Mouse (Mus musculus) ES-E14 (cell line): Measurements from ENCODE around the gene Fars2. TPM values are rescaled to one million over a fixed set of nuclear protein-coding genes. Genes with fewer than 3 reads are reported as not detected.

Experiments used
- DNase-seq: peaks from one replicate; pipeline ENCODE4 v3.0.0-alpha.2; 2013; ENCODE audit warnings: low read depth, low spot score
- H3K27ac ChIP-seq: 2 replicates; pipeline ENCODE4 v1.5.1; 2012; ENCODE audit warnings: low read depth, mild to moderate bottlenecking, low read length, moderate library complexity, mixed read lengths; ENCODE audit not compliant: poor library complexity, insufficient read depth, severe bottlenecking
- H3K36me3 ChIP-seq: 2 replicates; pipeline ENCODE4 v1.6.1; 2012; ENCODE audit warnings: mild to moderate bottlenecking, low read length, moderate library complexity, mixed read lengths; ENCODE audit not compliant: control insufficient read depth, poor library complexity, insufficient read depth, severe bottlenecking
- H3K4me1 ChIP-seq, 2 experiments: fragments of 150-350 bp in 1 of 2; sonication (generic) in 1 of 2; 2 replicates each; pipeline ENCODE4 v1.6.1; 2012; ENCODE audit warnings: low read length in 2 of 2, mild to moderate bottlenecking in 1 of 2, mixed read lengths in 1 of 2; ENCODE audit not compliant: control insufficient read depth in 2 of 2, insufficient read depth in 2 of 2, poor library complexity in 1 of 2
- H3K4me3 ChIP-seq, 2 experiments: fragments of 150-350 bp in 1 of 2; sonication (generic) in 1 of 2; 2 replicates each; pipeline ENCODE4 v1.5.1; 2012; ENCODE audit warnings: low read length in 2 of 2, low read depth in 1 of 2, mild to moderate bottlenecking in 1 of 2, mixed read lengths in 1 of 2; ENCODE audit not compliant: insufficient read depth in 1 of 2, poor library complexity in 1 of 2, severe bottlenecking in 1 of 2
- H3K9ac ChIP-seq: 2 replicates; pipeline ENCODE4 v1.6.1; 2012; ENCODE audit warnings: low read depth, mild to moderate bottlenecking, low read length, mixed read lengths; ENCODE audit not compliant: poor library complexity, insufficient read depth, severe bottlenecking
- H3K9me3 ChIP-seq: fragments of 150-350 bp; sonication (generic); 2 replicates; pipeline ENCODE4 v1.6.1; 2012; ENCODE audit warnings: low read depth, mild to moderate bottlenecking, low read length; ENCODE audit not compliant: control insufficient read depth, insufficient read depth
- CHD2 ChIP-seq: IDR thresholded peaks from 2 replicates; pipeline ENCODE4 v1.6.1; 2014; ENCODE audit warnings: mild to moderate bottlenecking, low read depth, low read length, inconsistent platforms
- HCFC1 ChIP-seq: IDR thresholded peaks from 2 replicates; pipeline ENCODE4 v1.6.1; 2012; ENCODE audit warnings: low read length, inconsistent platforms, borderline replicate concordance; ENCODE audit not compliant: insufficient read depth
- MAFK ChIP-seq: IDR thresholded peaks from 2 replicates; pipeline ENCODE4 v1.6.1; 2014; ENCODE audit warnings: mild to moderate bottlenecking, low read depth, low read length, inconsistent platforms; ENCODE audit not compliant: insufficient read depth
- ZC3H11A ChIP-seq: IDR thresholded peaks from 2 replicates; pipeline ENCODE4 v1.6.1; 2012; ENCODE audit warnings: low read depth, mild to moderate bottlenecking, inconsistent platforms, low read length, borderline replicate concordance
- ZNF384 ChIP-seq: IDR thresholded peaks from 2 replicates; pipeline ENCODE4 v1.6.1; 2012; ENCODE audit warnings: low read depth, low read length, inconsistent platforms
- in situ Hi-C, 2 experiments: fragments of 600-800 bp; cut with MboI; formaldehyde crosslinking; loops; one replicate each; pipeline ENCODE4 v1.15.1; 2025; ENCODE audit warnings: low sequenced_read_pairs in 2 of 2, inconsistent platforms in 1 of 2; ENCODE audit not compliant: unreplicated experiment in 2 of 2
- total RNA-seq: library from RNA; depleted of rRNA; stranded (reverse); fragments of 300-350 nt; gene quantifications from 2 replicates; pipeline ENCODE4 v1.2.3, GENCODE M21; 2012; rRNA removed

The Fars2 gene
- 22.0 and 34.2 TPM in 2 replicates for total RNA-seq

GRCm38 (mm10) chr13:36117143-36118014 is at the start of gene Fars2, which contains the start of gene Lyrm4:
Fars2 (plus strand) TSS chr13:36117412.
Lyrm4 (minus strand) TSS chr13:36117526.
- Histone ChIP-seq H3K4me3 (peak within 1 kb of the TSS; percentile 72 to 88), H3K27ac (peak within 1 kb of the TSS; percentile 73; the same call in 1 of the 2 replicates), H3K4me1 (no peaks in the 10 kb centered on the region; a peak in 2 of 4 replicates), H3K36me3 (no peaks in the 10 kb centered on the region), H3K9ac (peak within 1 kb of the TSS; percentile 87), H3K9me3 (no peaks in the 10 kb centered on the region)
- in situ Hi-C loops = no loop called here
- TF ChIP-seq ZNF384 (peak; percentile 97), HCFC1 (peak; percentile 67; the same call in 1 of the 2 replicates), ZC3H11A (no peak), CHD2 (peak; percentile 86; the same call in 1 of the 2 replicates), MAFK (0 out of 2 replicates have a peak, but pooled peaks have one; percentile 15)
- DNase-seq = peak; percentile 93

DNA sequence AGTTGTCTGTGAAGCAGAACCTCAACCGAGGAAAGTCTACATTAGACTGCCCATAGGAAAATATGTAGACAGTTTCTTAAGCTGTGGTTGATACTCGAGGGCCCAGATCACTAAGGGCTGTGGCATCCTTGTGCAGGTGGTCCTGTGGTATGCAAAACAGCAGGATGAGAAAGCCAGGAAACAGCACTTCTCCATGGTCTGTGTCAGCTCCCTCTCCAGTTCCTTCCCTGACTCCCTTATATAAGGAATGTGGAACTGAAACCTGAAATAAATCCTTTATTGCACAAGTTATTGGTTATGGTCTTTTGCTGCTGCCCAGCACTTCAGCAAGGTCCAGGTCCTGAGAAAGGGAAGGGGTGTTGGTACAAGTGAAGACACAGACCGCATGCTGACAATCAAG is 42.7 kb upstream of the Fars2 start:
- TF ChIP-seq HCFC1 = no peak
- no peak for TF ChIP-seq ZNF384
- TF ChIP-seq MAFK = no peak
- TF ChIP-seq ZC3H11A = no peak
- TF ChIP-seq CHD2 = no peak
- Histone ChIP-seq H3K4me1 (no peaks in the 10 kb centered on the region), H3K9ac (no peak overlapping the region), H3K36me3 (no peaks in the 10 kb centered on the region; the same call in 1 of the 2 replicates), H3K4me3 (no peak overlapping the region), H3K27ac (no peak overlapping the region), H3K9me3 (no peaks in the 10 kb centered on the region)
- DNase-seq = no peak
- in situ Hi-C loops = no loop called here

DNA sequence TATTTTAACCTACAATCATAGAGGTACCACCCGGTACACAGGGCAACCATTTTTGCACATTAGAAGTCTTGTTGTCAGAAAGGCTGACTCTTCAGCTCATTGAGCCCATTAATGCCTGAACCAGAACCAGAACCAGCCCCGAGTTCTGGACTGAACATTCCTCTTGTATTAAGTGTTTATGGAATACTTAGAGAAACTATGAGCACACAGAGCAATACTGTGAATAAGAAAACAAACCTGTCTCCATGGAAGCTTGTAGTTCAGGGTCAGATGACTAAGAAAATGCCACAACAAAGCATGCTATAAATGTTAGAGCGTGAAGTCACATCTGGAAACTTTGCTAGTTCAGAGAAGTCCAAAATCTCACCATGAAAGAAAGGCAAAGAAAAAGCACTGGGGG is 35.6 kb upstream of the Fars2 start:
- Histone ChIP-seq H3K27ac (no peak overlapping the region), H3K9ac (no peak overlapping the region), H3K9me3 (no peaks in the 10 kb centered on the region), H3K36me3 (no peaks in the 10 kb centered on the region; the same call in 1 of the 2 replicates), H3K4me1 (no peaks in the 10 kb centered on the region), H3K4me3 (no peak overlapping the region)
- TF ChIP-seq CHD2 (no peak), HCFC1 (no peak), MAFK (no peak), ZC3H11A (no peak), ZNF384 (no peak)
- in situ Hi-C loops = no loop called here
- DNase-seq = no peak

DNA sequence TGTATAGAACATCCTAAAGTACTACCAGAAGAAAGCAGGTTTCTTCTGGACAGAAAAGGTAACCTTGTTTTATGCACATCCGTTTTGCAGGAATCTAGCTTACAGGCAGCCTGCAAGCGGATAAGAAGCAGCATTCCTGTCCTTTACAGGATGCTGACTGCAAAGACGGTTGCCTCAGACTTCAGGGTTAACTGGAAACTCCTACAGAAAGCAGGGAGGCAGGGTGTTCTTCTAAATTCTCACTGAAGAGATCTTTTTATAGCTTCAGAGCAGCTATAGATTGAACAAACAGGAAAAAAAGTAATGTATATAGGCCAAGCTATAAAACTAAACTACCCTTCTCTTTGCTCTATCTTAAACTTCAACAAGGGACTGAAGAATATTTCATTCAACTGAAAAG is 32.5 kb upstream of the Fars2 start:
- H3K27ac ChIP-seq = no peak overlapping the region
- H3K9me3 ChIP-seq = no peaks in the 10 kb centered on the region
- H3K36me3 ChIP-seq = no peaks in the 10 kb centered on the region
- no peak for DNase-seq
- no peak overlapping the region for H3K9ac ChIP-seq
- no peak overlapping the region for H3K4me3 ChIP-seq
- in situ Hi-C loops = no loop called here
- no peaks in the 10 kb centered on the region for H3K4me1 ChIP-seq
- TF ChIP-seq MAFK (no peak), ZNF384 (no peak), ZC3H11A (no peak), HCFC1 (no peak), CHD2 (no peak)
